Mouse (Mus musculus) testis, adult 2 months (tissue): Measurements from ENCODE around the gene Ulk1.

Experiments used
- CTCF ChIP-seq: fragments of 200-500 bp; IDR thresholded peaks from 2 replicates; pipeline ENCODE4 v1.5.1; 2012; ENCODE audit warnings: low read depth, mild to moderate bottlenecking, inconsistent platforms, low read length, moderate library complexity; ENCODE audit not compliant: control insufficient read depth, insufficient read depth, insufficient replicate concordance
- POLR2A ChIP-seq: fragments of 200-500 bp; IDR thresholded peaks from 2 replicates; pipeline ENCODE4 v1.6.1; 2012; ENCODE audit warnings: low read depth, mild to moderate bottlenecking, inconsistent platforms, low read length, moderate library complexity; ENCODE audit not compliant: control insufficient read depth

GRCm38 (mm10) chr5:110786081-110786835, 23.6 kb downstream of the Ulk1 start:
- TF ChIP-seq CTCF (no peak; the same call in 1 of the 2 replicates), POLR2A (no peak)
